Comparison of ENCODE assay signal across 10 mouse cellular contexts in genomic region chr1:168423389-168423930, GRCm38 (mm10). TPM values are rescaled to one million over a fixed set of nuclear protein-coding genes. Genes with fewer than 3 reads are reported as not detected.
DNase-seq lines count a peak whose midpoint lies in the region; ATAC-seq and TF ChIP-seq lines count a peak whose summit lies in the region.
"Had no signal": no experiment of that assay in that cellular context is flagged by ENCODE, and none has a peak within 500 bp of the region (broad histone marks: within the 10 kb centered on the region; RNA-seq: fewer than 3 reads in every experiment).

No protein-coding gene starts in this region.

- peaks cover 4% of the 10 kb centered on the region; the same call in 1 of the 2 replicates for H3K36me3 ChIP-seq in heart, embryonic 11.5 days (ENCODE audit: control insufficient read depth, insufficient read depth, low read length)
- peaks cover 5% of the 10 kb centered on the region for H3K36me3 ChIP-seq in lung, embryonic 16.5 days (ENCODE audit: control insufficient read depth, insufficient read depth, low read length)
- 0 out of 2 replicates have a peak, but pooled peaks cover 2% of the 10 kb centered on the region for H3K36me3 ChIP-seq in forebrain, embryonic 16.5 days (ENCODE audit: control insufficient read depth, insufficient read depth)
- H3K36me3 ChIP-seq in midbrain, postnatal 0 days (ENCODE audit: insufficient read depth, low read length) = no peaks in the 10 kb centered on the region; the same call in 1 of the 2 replicates
- H3K36me3 ChIP-seq: liver, embryonic 15.5 days had no signal

- no peak for TF ChIP-seq CTCF in midbrain, postnatal 0 days (IDR thresholded peaks at IDR 0.05)

- ATAC-seq in heart, embryonic 11.5 days (replicated peaks; ENCODE audit: insufficient number of reproducible peaks, low FRiP score, low TSS enrichment) = no peak
- peak; percentile 52 for ATAC-seq in lung, embryonic 16.5 days (ENCODE audit: low read depth)
- ATAC-seq in forebrain, embryonic 16.5 days = no peak
- ATAC-seq in midbrain, postnatal 0 days (ENCODE audit: low FRiP score) = no peak

- H3K4me2 ChIP-seq in heart, embryonic 11.5 days = peak overlapping the region; percentile 40
- peak overlapping the region; percentile 38 for H3K4me2 ChIP-seq in lung, embryonic 16.5 days (ENCODE audit: low read depth, low read length)
- H3K4me2 ChIP-seq in forebrain, embryonic 16.5 days (ENCODE audit: low read length) = peak overlapping the region; percentile 78
- H3K4me2 ChIP-seq in midbrain, postnatal 0 days (ENCODE audit: low read depth, low read length, poor library complexity, severe bottlenecking) = peak overlapping the region; percentile 50
- H3K4me2 ChIP-seq: liver, embryonic 15.5 days had no signal

- no peak for DNase-seq in heart, postnatal 14 days
- no peak for DNase-seq in lung, postnatal 25 days (ENCODE audit: low spot score)
- no peak for DNase-seq in midbrain, postnatal 0 days (ENCODE audit: low spot score)
- DNase-seq in cerebellum, postnatal 36 days = no peak
- no peak for DNase-seq in c-Kit-positive CD71-positive TER-119-positive erythroid progenitor cells, embryonic 14.5 days (ENCODE audit: low spot score)
- DNase-seq: cerebellum, adult 8-10 months had no signal

- 50% methylated on average over 11 of the region's 11 CpGs for WGBS in heart, embryonic 11.5 days (ENCODE audit: insufficient replicate concordance)
- WGBS in lung, embryonic 16.5 days = 40% methylated on average over 11 of the region's 11 CpGs
- WGBS in forebrain, embryonic 16.5 days = 48% methylated on average over 11 of the region's 11 CpGs
- 53% methylated on average over 11 of the region's 11 CpGs for WGBS in midbrain, postnatal 0 days

- H3K4me3 ChIP-seq in heart, embryonic 11.5 days (ENCODE audit: low read depth, low read length) = no peak overlapping the region
- no peak overlapping the region; the same call in 1 of the 2 replicates for H3K4me3 ChIP-seq in lung, embryonic 16.5 days (ENCODE audit: low read length)
- H3K4me3 ChIP-seq in forebrain, embryonic 16.5 days (replicated peaks; ENCODE audit: low read length) = peak overlapping the region; percentile 33
- peak overlapping the region; percentile 71; the same call in 1 of the 2 replicates for H3K4me3 ChIP-seq in midbrain, postnatal 0 days (ENCODE audit: low read depth, low read length)
- H3K4me3 ChIP-seq: liver, embryonic 15.5 days had no signal

- peak overlapping the region; percentile 46; the same call in 1 of the 2 replicates for H3K27ac ChIP-seq in heart, embryonic 11.5 days (ENCODE audit: low read depth, low read length)
- H3K27ac ChIP-seq in lung, embryonic 16.5 days (ENCODE audit: low read length) = peak overlapping the region; percentile 38; the same call in 1 of the 2 replicates
- peak overlapping the region; percentile 47; the same call in 1 of the 2 replicates for H3K27ac ChIP-seq in forebrain, embryonic 16.5 days (ENCODE audit: low read length)
- peak overlapping the region; percentile 43; the same call in 1 of the 2 replicates for H3K27ac ChIP-seq in midbrain, postnatal 0 days (ENCODE audit: low read depth, low read length)
- H3K27ac ChIP-seq: liver, embryonic 15.5 days had no signal

- H3K9me3 ChIP-seq in heart, embryonic 11.5 days (replicated peaks; ENCODE audit: control insufficient read depth, low read length) = no peaks in the 10 kb centered on the region
- H3K9me3 ChIP-seq in lung, embryonic 16.5 days (ENCODE audit: control insufficient read depth, low read length) = no peaks in the 10 kb centered on the region
- H3K9me3 ChIP-seq in forebrain, embryonic 16.5 days (ENCODE audit: control insufficient read depth, low read length) = no peaks in the 10 kb centered on the region
- no peaks in the 10 kb centered on the region for H3K9me3 ChIP-seq in midbrain, postnatal 0 days (ENCODE audit: low read length)
- H3K9me3 ChIP-seq: liver, embryonic 15.5 days had no signal

- H3K4me1 ChIP-seq in heart, embryonic 11.5 days (ENCODE audit: control insufficient read depth, insufficient read depth, low read length) = peaks cover 54% of the 10 kb centered on the region
- H3K4me1 ChIP-seq in lung, embryonic 16.5 days (replicated peaks; ENCODE audit: control insufficient read depth, insufficient read depth, low read length) = peaks cover 24% of the 10 kb centered on the region
- peaks cover 57% of the 10 kb centered on the region for H3K4me1 ChIP-seq in forebrain, embryonic 16.5 days (replicated peaks; ENCODE audit: control insufficient read depth, insufficient read depth, low read length)
- peaks cover 10% of the 10 kb centered on the region for H3K4me1 ChIP-seq in midbrain, postnatal 0 days (ENCODE audit: insufficient read depth, low read length)
- H3K4me1 ChIP-seq: liver, embryonic 15.5 days had no signal

- peak overlapping the region; percentile 46; the same call in 1 of the 2 replicates for H3K9ac ChIP-seq in heart, embryonic 11.5 days (ENCODE audit: low read depth, low read length)
- H3K9ac ChIP-seq in lung, embryonic 16.5 days (ENCODE audit: low read length) = peak overlapping the region; percentile 33; the same call in 1 of the 2 replicates
- peak overlapping the region; percentile 28; the same call in 1 of the 2 replicates for H3K9ac ChIP-seq in forebrain, embryonic 16.5 days (replicated peaks; ENCODE audit: low read depth, low read length)
- H3K9ac ChIP-seq in midbrain, postnatal 0 days (replicated peaks; ENCODE audit: low read length, poor library complexity, severe bottlenecking) = no peak overlapping the region
- H3K9ac ChIP-seq: liver, embryonic 15.5 days had no signal

- no peaks in the 10 kb centered on the region for H3K27me3 ChIP-seq in heart, embryonic 11.5 days (ENCODE audit: control insufficient read depth, insufficient read depth, low read length)
- H3K27me3 ChIP-seq in lung, embryonic 16.5 days (ENCODE audit: control insufficient read depth, insufficient read depth, low read depth, low read length) = no peaks in the 10 kb centered on the region
- no peaks in the 10 kb centered on the region for H3K27me3 ChIP-seq in forebrain, embryonic 16.5 days (replicated peaks; ENCODE audit: control insufficient read depth, insufficient read depth, low read length)
- no peaks in the 10 kb centered on the region for H3K27me3 ChIP-seq in midbrain, postnatal 0 days (ENCODE audit: insufficient read depth, low read length)
- H3K27me3 ChIP-seq: liver, embryonic 15.5 days had no signal

- intact Hi-C loops in heart, postnatal 14 days (cut with DNase I) = no loop called here

RNA-seq across cellular contexts. Expression of gene Pbx1, which starts 8.6 kb away (rescaled TPM):
- polyA plus RNA-seq in heart, embryonic 11.5 days (2014; fragmentation: Nextera tagmentation; extraction: Ambion mirVana) = 25.0 and 33.5 TPM in 2 replicates
- total RNA-seq in heart, postnatal 14 days (2021) = 10 to 100 TPM; 54.2 to 63.0 TPM
- 34.0 and 34.3 TPM in 2 replicates for polyA plus RNA-seq in lung, embryonic 16.5 days (2015; fragmentation: Nextera tagmentation; extraction: Ambion mirVana)
- polyA plus RNA-seq in forebrain, embryonic 16.5 days (2015; fragmentation: Nextera tagmentation; extraction: Ambion mirVana) = 82.9 and 91.2 TPM in 2 replicates
- 83.4 and 104 TPM in 2 replicates for total RNA-seq in midbrain, postnatal 0 days (2014; rRNA removed)
- 50.6 and 57.6 TPM in 2 replicates for polyA plus RNA-seq in midbrain, postnatal 0 days (2015; fragmentation: Nextera tagmentation; extraction: Ambion mirVana)

Comparison
In these comparisons a context has a peak if more than half of its experiments do, and no peak if none do; other contexts are left out.
1. H3K4me3 ChIP-seq: peak in forebrain, embryonic 16.5 days (single experiment) and midbrain, postnatal 0 days (single experiment); none in heart, embryonic 11.5 days (single experiment) and lung, embryonic 16.5 days (single experiment).
2. Peak in every context shown above with its lines, with median percentiles within 50 percentile points of each other: H3K27ac ChIP-seq and H3K4me2 ChIP-seq.